Mouse (Mus musculus) left cerebral cortex, adult 2 months (tissue): ENCODE data around the gene Lrrc73. TPM values are rescaled to one million over a fixed set of nuclear protein-coding genes. Genes with fewer than 3 reads are reported as not detected.

Experiments used
- DNase-seq, 2 experiments: peaks; one replicate each; pipeline ENCODE4 v3.0.0; 2021 to 2022; ENCODE audit warnings: low spot score in 2 of 2, mixed read lengths in 1 of 2; ENCODE audit errors: extremely low spot score in 1 of 2
- H3K27ac ChIP-seq: fragments of 200-600 bp; 2 replicates; pipeline ENCODE4 v1.8.1; 2022
- H3K4me3 ChIP-seq: fragments of 200-600 bp; 2 replicates; pipeline ENCODE4 v1.8.1; 2022
- CTCF ChIP-seq: fragments of 200-600 bp; IDR thresholded peaks from 2 replicates; pipeline ENCODE4 v1.8.1; 2022; ENCODE audit warnings: antibody characterized with exemption, mild to moderate bottlenecking, moderate library complexity
- intact Hi-C: fragments of 180-260 bp; cut with DNase I; formaldehyde crosslinking; loops from one replicate; pipeline ENCODE4 v1.15.1; 2025
- total RNA-seq, 2 experiments: library from RNA; stranded (reverse); gene quantifications; 2 replicates each; pipeline ENCODE4 v1.2.3; 2021

Lrrc73 gene
- total RNA-seq, 2 experiments from 2014 or later: 63.4 to 63.7 TPM

- no peak overlapping the region for H3K4me3 ChIP-seq
- TF ChIP-seq CTCF: no peak
- intact Hi-C loops: no loop called here
- H3K27ac ChIP-seq: peak overlapping the region; percentile 28; the same call in 1 of the 2 replicates
- no peak for DNase-seq
Observed at GRCm38 (mm10) chr17:46277586-46277985, 24.3 kb downstream of the Lrrc73 start.

GRCm38 (mm10) chr17:46278011-46278765 is 24.9 kb downstream of the Lrrc73 start:
- DNase-seq: no peak
- TF ChIP-seq CTCF: no peak
- Histone ChIP-seq H3K4me3 (no peak overlapping the region), H3K27ac (peak overlapping the region; percentile 68)
- intact Hi-C loops: no loop called here

GRCm38 (mm10) chr17:46282483-46283123 is 29.3 kb downstream of the Lrrc73 start, which contains the start of gene Tjap1:
Tjap1 (minus strand) TSS chr17:46283026.
- no peak for TF ChIP-seq CTCF
- intact Hi-C loops: loop anchor here (2.0 kb wide), 1 partner anchor 14 kb away; the partner anchor contains the start of gene Dlk2
- Histone ChIP-seq H3K27ac (peak within 1 kb of the TSS; percentile 66), H3K4me3 (peak within 1 kb of the TSS; percentile 72)
- DNase-seq: peak; percentile 82 to 86

DNA sequence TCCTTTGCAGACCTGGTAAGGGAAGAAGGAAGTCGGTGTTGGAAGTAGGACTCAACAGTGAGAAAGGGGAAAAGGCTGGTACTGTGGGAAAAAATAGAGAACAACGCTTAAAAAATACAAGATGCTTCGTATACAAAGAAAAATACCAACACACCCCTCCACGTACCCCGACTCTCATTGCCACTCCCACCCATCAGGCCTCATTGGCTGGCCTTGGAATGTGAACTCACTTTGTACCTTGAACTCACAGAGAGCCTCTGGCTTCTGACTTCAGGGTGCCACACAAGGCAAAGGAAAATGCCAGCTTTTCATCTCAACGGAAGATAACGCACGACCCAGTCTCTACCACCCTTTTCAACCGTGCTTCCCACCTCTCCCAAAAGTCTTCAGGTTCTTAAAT is 29.8 kb downstream of the Lrrc73 start:
- Histone ChIP-seq H3K4me3 (peak overlapping the region; percentile 72), H3K27ac (peak overlapping the region; percentile 3; the same call in 1 of the 2 replicates)
- no peak for DNase-seq
- intact Hi-C loops: loop anchor here (2.0 kb wide), 1 partner anchor 14 kb away; the partner anchor contains the start of gene Dlk2
- no peak for TF ChIP-seq CTCF

DNA sequence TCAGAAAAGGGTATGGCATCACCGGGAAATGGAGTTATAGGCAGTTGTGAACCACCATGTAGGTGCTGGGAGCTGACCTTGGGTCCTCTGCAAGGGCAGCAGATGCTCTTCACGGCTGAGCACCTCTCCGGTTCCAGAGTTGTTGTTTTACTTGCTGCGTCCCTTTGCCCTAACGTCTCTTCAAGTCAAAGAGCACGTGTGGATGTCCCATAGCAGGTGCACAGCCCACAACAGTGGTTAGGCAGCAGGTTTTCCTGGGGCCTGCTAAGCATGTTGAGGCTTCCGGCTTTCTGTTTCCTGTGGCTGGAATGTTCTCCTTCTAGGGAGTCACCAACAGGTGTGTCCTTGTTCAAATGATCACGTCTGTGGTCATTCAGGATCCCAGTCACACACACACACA is 30.6 kb downstream of the Lrrc73 start:
- TF ChIP-seq CTCF: no peak
- intact Hi-C loops: loop anchor here (2.0 kb wide), 1 partner anchor 13 kb away; the partner anchor contains the start of gene Dlk2
- Histone ChIP-seq H3K4me3 (no peak overlapping the region), H3K27ac (no peak overlapping the region)
- DNase-seq: no peak

GRCm38 (mm10) chr17:46284653-46285052 is 31.3 kb downstream of the Lrrc73 start:
- DNase-seq: no peak
- H3K27ac ChIP-seq: no peak overlapping the region
- intact Hi-C loops: no loop called here
- H3K4me3 ChIP-seq: no peak overlapping the region
- no peak for TF ChIP-seq CTCF

GRCm38 (mm10) chr17:46285407-46285806 is 32.1 kb downstream of the Lrrc73 start:
- no peak for DNase-seq
- Histone ChIP-seq H3K4me3 (no peak overlapping the region), H3K27ac (no peak overlapping the region)
- intact Hi-C loops: no loop called here
- no peak for TF ChIP-seq CTCF

- TF ChIP-seq CTCF: no peak
- no peak overlapping the region for H3K4me3 ChIP-seq
- no peak overlapping the region for H3K27ac ChIP-seq
- no peak for DNase-seq
- intact Hi-C loops: no loop called here
Observed at GRCm38 (mm10) chr17:46287678-46288095, 34.4 kb downstream of the Lrrc73 start.

DNA sequence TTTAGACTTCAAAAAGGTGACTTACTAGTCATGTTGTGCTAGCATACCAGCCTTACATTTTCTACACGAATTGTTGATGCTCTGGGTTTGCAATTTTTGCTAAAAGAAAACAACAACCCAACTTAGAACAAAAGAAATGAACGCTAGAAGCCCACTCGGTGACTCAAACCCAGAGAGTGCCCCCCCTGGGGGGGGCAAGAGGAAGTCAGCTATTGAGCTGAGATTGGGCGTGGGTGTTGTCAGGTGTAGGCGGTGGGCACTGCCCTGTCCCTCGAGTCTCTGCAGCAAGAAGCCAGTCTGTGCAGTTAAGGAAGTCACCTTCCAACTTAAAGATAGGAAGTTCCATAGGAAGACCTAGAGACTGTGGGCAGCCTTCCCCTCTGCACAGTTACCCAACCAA is 43.3 kb downstream of the Lrrc73 start:
- Histone ChIP-seq H3K27ac (peak overlapping the region; percentile 87), H3K4me3 (peak overlapping the region; percentile 74)
- TF ChIP-seq CTCF: no peak
- DNase-seq: no peak
- intact Hi-C loops: loop anchor here (2.0 kb wide), 1 partner anchor 14 kb away; the partner anchor contains the start of gene Tjap1

GRCm38 (mm10) chr17:46297028-46297363 is 43.7 kb downstream of the Lrrc73 start:
- intact Hi-C loops: loop anchor here (2.0 kb wide), 1 partner anchor 14 kb away; the partner anchor contains the start of gene Tjap1
- no peak for TF ChIP-seq CTCF

DNA sequence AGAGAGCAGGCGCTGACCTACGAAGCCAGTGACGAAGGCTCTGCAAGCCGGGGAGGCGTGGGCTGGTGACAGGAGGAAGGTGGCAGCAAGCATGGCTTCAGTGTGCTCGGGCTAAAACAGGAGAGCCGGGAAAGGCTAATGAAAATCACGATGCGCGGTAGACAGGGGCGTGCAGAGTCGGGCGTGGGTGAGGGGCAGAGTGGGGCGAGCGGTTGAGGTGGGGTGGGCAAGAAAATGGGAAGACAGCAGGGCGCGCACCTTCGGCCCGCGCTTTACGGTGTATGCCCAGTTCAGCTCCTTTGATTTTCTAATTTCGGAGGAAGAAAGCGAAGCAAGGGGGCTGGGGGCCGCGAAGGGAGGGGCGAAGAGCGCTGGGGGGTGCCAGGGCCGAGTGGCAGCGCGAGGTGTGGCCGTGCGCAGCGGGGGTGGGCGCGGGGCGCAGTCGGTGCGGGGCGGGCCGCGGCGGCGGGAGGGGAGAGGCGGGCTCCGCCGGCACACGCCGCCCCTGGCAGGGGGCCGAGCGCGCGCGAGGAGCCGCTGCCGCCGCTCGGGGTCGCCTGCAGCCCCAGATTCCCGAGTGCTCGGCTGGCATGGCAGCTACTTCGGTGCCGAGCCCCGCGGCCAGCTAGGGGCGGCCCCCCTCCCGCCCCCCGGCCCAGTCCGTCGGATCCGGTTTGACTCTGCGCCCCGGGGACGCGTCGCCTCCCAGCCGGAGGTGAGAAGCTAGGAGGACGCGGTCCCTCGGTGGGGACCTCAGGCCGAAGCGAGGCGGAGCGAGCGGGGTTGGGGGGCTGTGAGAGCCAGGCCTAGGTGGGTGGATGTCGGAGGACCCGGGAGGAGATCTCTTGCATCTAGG is 44.3 kb downstream of the Lrrc73 start, which contains the start of gene Dlk2:
Gene Dlk2, plus strand, starts transcription at position 58 of the 856 bp plus-strand sequence.
- intact Hi-C loops: loop anchor here (1.0 to 2.0 kb wide), 2 partner anchors 15 to 31 kb away; partner anchors contain the start of gene Tjap1
- DNase-seq: peak; percentile 56 to 71
- Histone ChIP-seq H3K4me3 (peak within 1 kb of the TSS; percentile 74), H3K27ac (peak within 1 kb of the TSS; percentile 91)
- TF ChIP-seq CTCF: no peak

More at GRCm38 (mm10) chr17:46297028-46297363, 43.7 kb downstream of the Lrrc73 start:
- Histone ChIP-seq H3K4me3 (peak overlapping the region; percentile 74), H3K27ac (peak overlapping the region; percentile 87)
- DNase-seq: no peak
